Mouse (Mus musculus) embryonic facial prominence, embryonic 15.5 days (tissue): ENCODE data around the gene Pds5b. TPM values are rescaled to one million over a fixed set of nuclear protein-coding genes. Genes with fewer than 3 reads are reported as not detected.
"Not testable (repeated sequence)": the region's sequence is repeated elsewhere in the genome, so short reads cannot be mapped to it uniquely, and the experiment has no call there.

ENCODE experiments used
- ATAC-seq: fragments of 200-750 bp; cut with Nextera tagmentation; 2 replicates; pipeline ENCODE4 v1.8.0; 2017; ENCODE audit warnings: low read depth, moderate TSS enrichment; ENCODE audit not compliant: insufficient number of reproducible peaks, low FRiP score, low TSS enrichment
- H3K27ac ChIP-seq: fragments of 300-500 bp; sonication (generic); replicated peaks from 2 replicates; pipeline ENCODE4 v1.5.1; 2015; ENCODE audit warnings: mild to moderate bottlenecking, inconsistent platforms
- H3K27me3 ChIP-seq: fragments of 300-500 bp; sonication (generic); 2 replicates; pipeline ENCODE4 v1.6.1; 2015; ENCODE audit warnings: inconsistent platforms
- H3K36me3 ChIP-seq: fragments of 300-500 bp; sonication (generic); 2 replicates; pipeline ENCODE4 v1.6.1; 2015; ENCODE audit warnings: mild to moderate bottlenecking, inconsistent platforms
- H3K4me1 ChIP-seq: fragments of 300-500 bp; sonication (generic); 2 replicates; pipeline ENCODE4 v1.6.1; 2015; ENCODE audit warnings: inconsistent platforms
- H3K4me2 ChIP-seq: fragments of 300-500 bp; sonication (generic); replicated peaks from 2 replicates; pipeline ENCODE4 v1.6.1; 2015; ENCODE audit warnings: mild to moderate bottlenecking, inconsistent platforms
- H3K4me3 ChIP-seq: fragments of 300-500 bp; sonication (generic); replicated peaks from 2 replicates; pipeline ENCODE4 v1.5.1; 2015; ENCODE audit warnings: mild to moderate bottlenecking, inconsistent platforms
- H3K9ac ChIP-seq: fragments of 300-500 bp; sonication (generic); 2 replicates; pipeline ENCODE4 v1.6.1; 2015; ENCODE audit warnings: inconsistent platforms
- H3K9me3 ChIP-seq: fragments of 300-500 bp; sonication (generic); replicated peaks from 2 replicates; pipeline ENCODE4 v1.6.1; 2016; ENCODE audit warnings: inconsistent platforms
- WGBS: fragments of 180-500 bp; shearing (Covaris S2); methylation state at CpG from one replicate; pipeline ENCODE4 v1.1.7; 2015; 5-methylcytosine and 5-hydroxymethylcytosine counted together
- polyA plus RNA-seq: library from polyadenylated mRNA; unstranded; fragments of >200 nt; fragmentation: Nextera tagmentation; extraction: Ambion mirVana; gene quantifications from 2 replicates; pipeline ENCODE4 v1.2.1, GENCODE M21; 2015

Pds5b gene
- polyA plus RNA-seq, 1 experiment from 2014 or later: 25.6 TPM

DNA sequence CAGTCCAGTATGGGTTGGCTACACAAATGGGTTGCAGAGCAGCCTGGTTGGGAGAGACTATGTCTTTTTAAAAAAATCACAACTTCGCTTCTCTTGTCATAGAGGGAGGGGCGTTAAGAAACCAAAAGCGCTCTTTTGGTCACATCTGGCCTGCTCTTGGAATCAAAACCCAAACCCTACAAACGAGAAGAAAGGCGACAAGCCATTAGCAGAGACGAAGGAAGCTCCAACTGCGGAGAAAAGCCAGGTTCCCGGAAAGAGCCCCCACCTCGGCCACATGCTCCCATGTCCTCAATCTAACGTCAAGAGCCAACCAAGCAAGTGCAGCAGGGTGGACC lies 8.8 kb upstream of the Pds5b start:
- peak; percentile 40; the same call in 1 of the 2 replicates for ATAC-seq
- peaks cover 20% of the 10 kb centered on the region for H3K36me3 ChIP-seq
- H3K9me3 ChIP-seq: no peaks in the 10 kb centered on the region
- no peaks in the 10 kb centered on the region for H3K27me3 ChIP-seq
- H3K27ac ChIP-seq: peak overlapping the region; percentile 98
- WGBS: under 1% methylated on average over 10 of the region's 10 CpGs
- peaks cover 8% of the 10 kb centered on the region; the same call in 1 of the 2 replicates for H3K4me1 ChIP-seq
- H3K4me3 ChIP-seq: peak overlapping the region; percentile 99
- peak overlapping the region; percentile 97 for H3K9ac ChIP-seq
- H3K4me2 ChIP-seq: peak overlapping the region; percentile 58

- H3K27me3 ChIP-seq: no peaks in the 10 kb centered on the region
- peak overlapping the region; percentile 99 for H3K4me3 ChIP-seq
- H3K4me2 ChIP-seq: peak overlapping the region; percentile 58
- H3K27ac ChIP-seq: peak overlapping the region; percentile 98
- under 1% methylated on average over 52 of the region's 52 CpGs for WGBS
- peaks cover 20% of the 10 kb centered on the region for H3K36me3 ChIP-seq
- peaks cover 8% of the 10 kb centered on the region; the same call in 1 of the 2 replicates for H3K4me1 ChIP-seq
- H3K9ac ChIP-seq: peak overlapping the region; percentile 97
- ATAC-seq: peak; percentile 99
- H3K9me3 ChIP-seq: no peaks in the 10 kb centered on the region
These were observed 8.2 kb upstream of the Pds5b start for GRCm38 (mm10) chr5:150665132-150665954.

- WGBS: 76% methylated on average over 9 of the region's 9 CpGs
- H3K36me3 ChIP-seq: peaks cover 12% of the 10 kb centered on the region
- peak within 1 kb of the TSS; percentile 97 for H3K9ac ChIP-seq
- H3K4me2 ChIP-seq: peak within 1 kb of the TSS; percentile 58
- not testable (repeated sequence) for H3K9me3 ChIP-seq, H3K27me3 ChIP-seq, H3K4me1 ChIP-seq, ATAC-seq
- peak within 1 kb of the TSS; percentile 99 for H3K4me3 ChIP-seq
- H3K27ac ChIP-seq: peak within 1 kb of the TSS; percentile 98
These were observed 7.3 kb upstream of the Pds5b start, which contains the start of gene N4bp2l2 for GRCm38 (mm10) chr5:150666133-150666739. TSS of gene N4bp2l2 (minus strand) at chr5:150666183.

DNA sequence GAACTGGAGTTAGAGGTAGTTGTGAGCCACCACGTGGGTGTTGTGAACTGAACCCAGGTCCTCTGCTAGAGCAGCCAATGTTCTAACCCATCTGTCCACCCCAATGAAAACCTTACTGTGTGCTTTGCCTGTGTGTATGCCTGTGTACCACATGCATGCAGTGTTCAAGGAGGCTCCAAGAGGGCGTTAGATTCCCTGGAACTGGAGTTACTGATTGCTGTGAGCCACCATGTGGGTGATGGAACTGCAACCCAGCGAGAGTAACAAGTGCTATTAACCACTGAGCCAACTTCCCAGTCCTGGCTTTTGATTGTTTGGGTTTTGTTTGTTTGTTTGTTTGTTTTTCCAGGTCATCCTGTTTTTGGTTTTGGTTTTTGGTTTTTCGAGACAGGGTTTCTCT lies 4.8 kb upstream of the Pds5b start:
- no peak overlapping the region for H3K4me3 ChIP-seq
- H3K27me3 ChIP-seq: no peaks in the 10 kb centered on the region
- no peak for ATAC-seq
- H3K27ac ChIP-seq: no peak overlapping the region
- H3K36me3 ChIP-seq: no peaks in the 10 kb centered on the region
- H3K9ac ChIP-seq: no peak overlapping the region
- no peaks in the 10 kb centered on the region for H3K9me3 ChIP-seq
- H3K4me2 ChIP-seq: no peak overlapping the region
- peaks cover 2% of the 10 kb centered on the region; the same call in 1 of the 2 replicates for H3K4me1 ChIP-seq
- 50% methylated on average over 4 of the region's 4 CpGs for WGBS

GRCm38 (mm10) chr5:150672343-150672742 lies 1.2 kb upstream of the Pds5b start:
- no peaks in the 10 kb centered on the region for H3K36me3 ChIP-seq
- WGBS: 90% methylated on average over 7 of the region's 7 CpGs
- no peak overlapping the region for H3K27ac ChIP-seq
- no peaks in the 10 kb centered on the region for H3K9me3 ChIP-seq
- H3K4me3 ChIP-seq: no peak overlapping the region
- H3K4me2 ChIP-seq: no peak overlapping the region
- ATAC-seq: no peak
- H3K9ac ChIP-seq: no peak overlapping the region
- no peaks in the 10 kb centered on the region for H3K27me3 ChIP-seq
- H3K4me1 ChIP-seq: peaks cover 5% of the 10 kb centered on the region

DNA sequence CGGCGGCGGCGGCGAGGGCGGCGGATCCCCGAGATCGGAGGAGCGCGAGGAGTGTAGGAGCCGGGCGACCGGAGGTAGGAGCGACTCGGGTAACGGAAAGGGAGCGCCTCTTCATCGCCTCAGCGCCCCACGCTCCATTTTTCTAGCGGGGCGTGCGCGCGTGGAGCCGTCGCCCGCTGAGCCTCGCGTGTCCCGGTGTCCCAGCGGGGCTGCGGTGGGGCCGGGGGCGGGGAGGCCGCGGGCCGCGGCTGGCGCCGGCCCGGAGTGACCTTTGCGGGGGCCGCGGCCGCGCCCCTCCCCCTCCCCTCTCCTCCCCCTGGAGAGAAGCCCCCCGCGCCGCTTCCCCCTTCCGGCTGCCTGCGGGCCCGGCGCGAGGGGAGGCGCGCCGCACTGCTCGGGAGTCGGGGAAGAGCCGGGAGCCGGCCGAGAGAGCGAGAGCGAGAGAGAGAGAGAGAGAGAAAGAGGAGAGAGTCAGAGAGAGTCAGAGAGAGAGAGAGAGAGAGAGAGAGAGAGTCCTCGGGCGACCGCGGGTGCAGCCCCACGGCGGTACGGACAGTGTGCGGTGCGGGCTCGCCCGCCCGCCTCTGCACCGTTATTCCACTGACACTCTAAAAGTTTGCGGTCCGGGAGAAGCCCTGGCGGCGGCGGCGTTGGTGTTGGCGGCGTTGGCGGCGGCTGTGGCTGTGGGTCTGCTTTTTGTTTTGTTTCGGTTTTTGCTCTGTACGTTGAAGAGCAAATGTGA lies 512 bp downstream of the Pds5b start:
- Histone ChIP-seq H3K27me3 (no peaks in the 10 kb centered on the region), H3K4me1 (peaks cover 5% of the 10 kb centered on the region), H3K36me3 (no peaks in the 10 kb centered on the region), H3K4me2 (peak overlapping the region; percentile 58), H3K9me3 (no peaks in the 10 kb centered on the region), H3K27ac (peak overlapping the region; percentile 95), H3K9ac (peak overlapping the region; percentile 88), H3K4me3 (peak overlapping the region; percentile 89)
- peak; percentile 64 for ATAC-seq
- under 1% methylated on average over 67 of the region's 91 CpGs for WGBS

DNA sequence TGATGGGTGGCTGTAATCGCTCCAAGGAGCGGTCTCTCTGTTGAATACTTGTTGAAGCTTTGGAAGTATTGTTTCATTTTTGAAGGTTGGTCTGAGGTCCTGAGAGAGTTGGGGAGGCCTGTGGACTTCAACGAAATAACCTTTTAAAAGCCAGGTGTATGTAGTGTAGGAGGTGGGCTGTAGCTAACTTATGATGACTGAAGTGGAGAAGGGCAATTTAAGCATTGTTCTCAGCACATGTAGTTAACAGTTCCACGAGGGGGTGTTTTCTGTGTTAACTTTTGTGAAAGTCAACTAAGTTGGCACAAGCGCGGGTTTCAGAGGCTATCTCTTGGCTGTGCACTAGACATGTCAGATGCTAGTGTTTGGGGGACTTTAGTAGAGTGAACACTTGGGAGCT lies 1.3 kb downstream of the Pds5b start:
- Histone ChIP-seq H3K4me3 (peak overlapping the region; percentile 89), H3K36me3 (no peaks in the 10 kb centered on the region), H3K9ac (peak overlapping the region; percentile 88; the same call in 1 of the 2 replicates), H3K27me3 (no peaks in the 10 kb centered on the region), H3K4me2 (peak overlapping the region; percentile 58), H3K4me1 (peaks cover 9% of the 10 kb centered on the region), H3K27ac (no peak overlapping the region), H3K9me3 (no peaks in the 10 kb centered on the region)
- WGBS: 52% methylated on average over 6 of the region's 6 CpGs
- no peak for ATAC-seq

DNA sequence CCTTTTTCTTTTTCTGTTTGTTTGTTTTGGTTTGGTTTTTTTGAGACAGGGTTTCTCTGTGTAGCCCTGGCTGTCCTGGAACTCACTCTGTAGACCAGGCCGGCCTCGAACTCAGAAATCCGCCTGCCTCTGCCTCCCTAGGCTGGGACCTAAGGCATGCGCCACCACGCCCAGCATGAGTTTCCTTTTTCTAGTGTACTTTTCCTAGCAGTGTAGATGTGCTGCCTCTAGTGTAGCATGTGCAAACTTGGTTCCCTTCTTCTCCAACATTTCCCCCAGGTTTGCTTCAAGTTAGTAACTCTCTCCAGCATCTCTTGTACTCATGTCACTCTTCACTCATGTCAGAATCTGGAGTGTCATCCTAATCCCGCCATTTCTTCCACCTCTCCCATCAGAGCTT lies 9.3 kb downstream of the Pds5b start:
- H3K27ac ChIP-seq, ATAC-seq, H3K4me2 ChIP-seq, H3K27me3 ChIP-seq, H3K36me3 ChIP-seq, H3K4me3 ChIP-seq, H3K9ac ChIP-seq, H3K9me3 ChIP-seq, H3K4me1 ChIP-seq: not testable (repeated sequence)
- 95% methylated on average over 6 of the region's 6 CpGs for WGBS

- H3K4me2 ChIP-seq: no peak overlapping the region
- H3K27me3 ChIP-seq: no peaks in the 10 kb centered on the region
- no peak overlapping the region for H3K9ac ChIP-seq
- H3K4me3 ChIP-seq: no peak overlapping the region
- no peaks in the 10 kb centered on the region for H3K4me1 ChIP-seq
- H3K9me3 ChIP-seq: no peaks in the 10 kb centered on the region
- H3K36me3 ChIP-seq: peaks cover 9% of the 10 kb centered on the region
- no peak overlapping the region for H3K27ac ChIP-seq
- no peak for ATAC-seq
These were observed 17.1 kb downstream of the Pds5b start for GRCm38 (mm10) chr5:150690685-150691084.

- ATAC-seq: no peak
- Histone ChIP-seq H3K4me3 (no peak overlapping the region), H3K27me3 (no peaks in the 10 kb centered on the region), H3K4me1 (no peaks in the 10 kb centered on the region), H3K9me3 (no peaks in the 10 kb centered on the region), H3K36me3 (peaks cover 17% of the 10 kb centered on the region), H3K27ac (no peak overlapping the region), H3K9ac (no peak overlapping the region), H3K4me2 (no peak overlapping the region)
- WGBS: 89% methylated on average over 2 of the region's 2 CpGs
These were observed 19.7 kb downstream of the Pds5b start for GRCm38 (mm10) chr5:150693277-150693676.

DNA sequence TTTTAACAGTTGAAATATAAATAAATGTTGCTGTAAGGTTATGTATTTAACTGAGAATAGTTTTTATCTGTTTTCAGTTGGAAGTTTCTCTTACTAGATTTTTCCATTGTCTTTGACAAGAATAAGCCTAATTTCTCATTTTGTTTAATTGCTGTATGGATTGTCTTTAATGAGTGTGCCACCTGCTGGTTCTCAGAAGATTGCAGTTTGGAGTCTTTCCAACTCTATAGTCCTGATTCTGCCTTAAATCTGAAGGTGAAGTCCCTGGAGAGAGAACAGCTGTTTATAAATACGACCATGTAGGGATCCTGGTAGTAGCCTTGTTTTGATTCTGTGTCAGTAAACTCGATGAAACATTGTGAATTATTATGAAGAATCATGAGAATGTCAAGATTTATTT lies 29.2 kb downstream of the Pds5b start:
- WGBS: 56% methylated on average over 2 of the region's 2 CpGs
- no peak for ATAC-seq

More for the DNA sequence above, 29.2 kb downstream of the Pds5b start:
- Histone ChIP-seq H3K4me3 (no peak overlapping the region), H3K4me2 (no peak overlapping the region), H3K4me1 (no peaks in the 10 kb centered on the region), H3K27ac (no peak overlapping the region), H3K27me3 (no peaks in the 10 kb centered on the region), H3K36me3 (peaks cover 3% of the 10 kb centered on the region; the same call in 1 of the 2 replicates), H3K9ac (no peak overlapping the region), H3K9me3 (no peaks in the 10 kb centered on the region)
